Mouse (Mus musculus) C2C12 (cell line): ENCODE data around the gene Pitpnb. TPM values are rescaled to one million over a fixed set of nuclear protein-coding genes. Genes with fewer than 3 reads are reported as not detected.

Experiments
- H3K27me3 ChIP-seq: one replicate; pipeline ENCODE4 v1.6.1; 2011; ENCODE audit not compliant: control insufficient read depth, insufficient read depth, insufficient read length
- H3K36me3 ChIP-seq: one replicate; pipeline ENCODE4 v1.6.1; 2011; ENCODE audit not compliant: control insufficient read depth, insufficient read depth
- H3K4me3 ChIP-seq: one replicate; pipeline ENCODE4 v1.5.1; 2011; ENCODE audit warnings: mild to moderate bottlenecking, control low read depth; ENCODE audit not compliant: poor library complexity, insufficient read depth, severe bottlenecking
- H3K79me2 ChIP-seq: one replicate; pipeline ENCODE4 v1.6.1; 2011; ENCODE audit not compliant: control insufficient read depth, insufficient read depth
- H3K79me3 ChIP-seq: one replicate; pipeline ENCODE4 v1.6.1; 2011; ENCODE audit warnings: low read depth, control low read depth
- H3ac ChIP-seq: one replicate; pipeline ENCODE3; 2011; ENCODE audit warnings: low read depth; ENCODE audit not compliant: control insufficient read depth, insufficient read length
- CEBPB ChIP-seq: IDR thresholded peaks from one replicate; pipeline ENCODE4 v1.6.1; 2011; ENCODE audit warnings: low read depth, mild to moderate bottlenecking, control low read depth, moderate library complexity
- CTCF ChIP-seq: IDR thresholded peaks from one replicate; pipeline ENCODE4 v1.5.1; 2011; ENCODE audit not compliant: control insufficient read depth, insufficient read depth, insufficient read length
- FOSL1 ChIP-seq: IDR thresholded peaks from one replicate; pipeline ENCODE4 v1.8.0; 2011; ENCODE audit warnings: mild to moderate bottlenecking, low read length; ENCODE audit not compliant: poor library complexity, insufficient read depth, severe bottlenecking
- MAX ChIP-seq: IDR thresholded peaks from one replicate; pipeline ENCODE4 v1.6.1; 2011; ENCODE audit warnings: mild to moderate bottlenecking, control low read depth
- MYOD1 ChIP-seq: IDR thresholded peaks from one replicate; pipeline ENCODE4 v1.6.1; 2011; ENCODE audit warnings: low read depth; ENCODE audit not compliant: control insufficient read depth, insufficient read length
- MYOG ChIP-seq: IDR thresholded peaks from one replicate; pipeline ENCODE4 v1.6.1; 2011; ENCODE audit not compliant: control insufficient read depth, insufficient read length; ENCODE audit errors: extremely low read depth
- USF1 ChIP-seq: IDR thresholded peaks from one replicate; pipeline ENCODE4 v1.6.1; 2011; ENCODE audit warnings: low read depth, mild to moderate bottlenecking, control low read depth, moderate library complexity
- polyA plus RNA-seq: library from polyadenylated mRNA; unstranded; fragments of >200 nt; fragmentation: generic; extraction: Trizol; gene quantifications from one replicate; pipeline ENCODE4 v1.2.1, GENCODE M21; 2012; ENCODE audit warnings: missing spikeins

Pitpnb gene
- polyA plus RNA-seq, 1 experiment: 54.1 TPM

GRCm38 (mm10) chr5:111436260-111436659, 105.7 kb downstream of the Pitpnb start:
- TF ChIP-seq USF1 (no peak), FOSL1 (no peak), MYOG (no peak), MAX (no peak), MYOD1 (no peak), CEBPB (no peak), CTCF (no peak)
- Histone ChIP-seq H3K27me3 (peaks cover 67% of the 10 kb centered on the region), H3K36me3 (no peaks in the 10 kb centered on the region), H3ac (no peak overlapping the region), H3K79me2 (no peaks in the 10 kb centered on the region), H3K79me3 (no peaks in the 10 kb centered on the region), H3K4me3 (no peak overlapping the region)

- Histone ChIP-seq H3ac (no peak overlapping the region), H3K4me3 (no peak overlapping the region), H3K79me3 (no peaks in the 10 kb centered on the region), H3K27me3 (peaks cover 62% of the 10 kb centered on the region), H3K36me3 (no peaks in the 10 kb centered on the region), H3K79me2 (no peaks in the 10 kb centered on the region)
- TF ChIP-seq USF1 (no peak), MAX (no peak), FOSL1 (no peak), MYOD1 (no peak), CTCF (no peak), CEBPB (no peak), MYOG (no peak)
Measured at GRCm38 (mm10) chr5:111437205-111437604, 106.6 kb downstream of the Pitpnb start.

Other genes starting within 250 kb of the Pitpnb start
- gene Mn1, start 86.6 kb downstream of the Pitpnb start, polyA plus RNA-seq: not detected